Mouse (Mus musculus): Measurements from ENCODE around the gene Tmem220. TPM values are rescaled to one million over a fixed set of nuclear protein-coding genes. Genes with fewer than 3 reads are reported as not detected.

Gene Tmem220
- total and polyA plus RNA-seq, 3 experiments, result 0.30 to 1.6 (median 0.36) TPM

GRCm38 (mm10) chr11:67052321-67052952 lies 27.5 kb downstream of the Tmem220 start, which contains the start of the genes Adprm and Sco1 (continued):
- TF ChIP-seq UBTF (IDR thresholded peaks at IDR 0.05; ENCODE audit: low read depth, low read length), result peak; percentile 85
- TF ChIP-seq MXI1 (IDR thresholded peaks at IDR 0.05; ENCODE audit: low read depth, low read length), result peak; percentile 99
- TF ChIP-seq RCOR1 (conservative IDR thresholded peaks at IDR 0.05; ENCODE audit: low read depth, low read length), result no peak; the same call in 1 of the 2 replicates
- TF ChIP-seq CHD2 (IDR thresholded peaks at IDR 0.05; ENCODE audit: low read length), result no peak
- TF ChIP-seq POLR2A (IDR thresholded peaks at IDR 0.05; ENCODE audit: low read depth, low read length), result peak; percentile 96
- no peak for TF ChIP-seq USF1 (IDR thresholded peaks at IDR 0.05; ENCODE audit: low read depth, low read length)
- peak; percentile 95 for TF ChIP-seq ZMIZ1 (IDR thresholded peaks at IDR 0.05; ENCODE audit: low read depth, low read length)
- TF ChIP-seq MEF2A (IDR thresholded peaks at IDR 0.05; ENCODE audit: borderline replicate concordance, low read depth, low read length), result peak; percentile 56; the same call in 1 of the 2 replicates
- TF ChIP-seq ETS1 (conservative IDR thresholded peaks at IDR 0.05; ENCODE audit: low read depth, low read length), result peak; percentile 26; the same call in 1 of the 2 replicates
- TF ChIP-seq MAX (IDR thresholded peaks at IDR 0.05; ENCODE audit: low read length), result peak; percentile 88
- no peak for TF ChIP-seq ZKSCAN1 (IDR thresholded peaks at IDR 0.05; ENCODE audit: borderline replicate concordance, low read depth, low read length)
- peak; percentile 54; the same call in 1 of the 2 replicates for TF ChIP-seq TBP (conservative IDR thresholded peaks at IDR 0.05; ENCODE audit: low read depth, low read length)
- TF ChIP-seq ZNF384 (IDR thresholded peaks at IDR 0.05; ENCODE audit: low read depth, low read length), result no peak
- no peak for TF ChIP-seq JUN (IDR thresholded peaks at IDR 0.05; ENCODE audit: insufficient read depth, low read depth, low read length)
- TF ChIP-seq CHD1 (IDR thresholded peaks at IDR 0.05; ENCODE audit: low read depth, low read length), result no peak

DNA sequence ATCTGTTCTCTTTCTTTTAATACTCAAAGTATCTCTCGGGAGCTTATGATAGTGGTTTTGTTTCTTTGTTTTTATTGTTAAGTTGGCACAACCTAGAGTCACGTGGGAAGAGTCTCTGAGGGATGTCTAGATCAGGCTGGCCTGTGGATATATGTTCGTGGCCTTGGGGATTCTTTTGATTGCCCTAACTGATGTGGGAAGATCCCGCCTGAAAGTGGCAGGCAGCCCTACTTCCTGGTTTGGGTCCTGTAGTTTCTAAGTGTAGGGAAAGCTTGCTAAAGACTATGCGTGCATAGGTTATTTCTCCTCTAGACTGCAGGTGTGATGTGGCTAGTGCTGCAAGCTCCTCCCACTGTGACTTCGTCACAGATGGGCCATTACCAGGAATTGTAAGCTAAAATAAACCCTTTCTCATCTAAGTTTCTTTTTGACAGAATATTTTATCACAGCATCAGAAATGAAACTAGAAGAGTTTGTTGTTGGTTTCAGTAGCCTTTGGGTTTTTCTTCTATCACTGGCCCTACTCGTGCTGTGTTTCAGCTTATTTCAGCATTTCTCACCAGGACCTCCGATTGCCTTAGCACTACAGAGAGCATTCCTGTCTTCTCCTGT lies 29.9 kb downstream of the Tmem220 start:
- H3K27ac ChIP-seq (ENCODE audit: insufficient read depth, low read depth), result 0 out of 2 replicates have a peak overlapping the region, but pooled peaks have one; percentile 8
- peaks cover 40 to 68% of the 10 kb centered on the region in 2 experiments for H3K36me3 ChIP-seq (replicated peaks in 1 of 2; ENCODE audit: control insufficient read depth in 1 of 2, insufficient read depth in 1 of 2, low read length in 1 of 2)
- H3K9ac ChIP-seq (ENCODE audit: insufficient read depth, low read depth), result no peak overlapping the region; the same call in 1 of the 2 replicates
- DNase-seq (ENCODE audit: extremely low read depth), result peak; percentile 23
- peaks cover 29% of the 10 kb centered on the region for H3K79me2 ChIP-seq (replicated peaks; ENCODE audit: control insufficient read depth, extremely low read depth, insufficient read depth, poor library complexity, severe bottlenecking)
- TF ChIP-seq GABPA (IDR thresholded peaks at IDR 0.05; ENCODE audit: insufficient replicate concordance, low read depth, low read length) (no peak), SMC3 (IDR thresholded peaks at IDR 0.05; ENCODE audit: low read depth, low read length) (no peak), IRF4 (IDR thresholded peaks at IDR 0.05; ENCODE audit: low read depth, low read length) (peak; percentile 50; the same call in 1 of the 2 replicates), CHD1 (IDR thresholded peaks at IDR 0.05; ENCODE audit: low read depth, low read length) (no peak), EP300 (IDR thresholded peaks at IDR 0.05; ENCODE audit: low read length) (0 out of 2 replicates have a peak, but pooled peaks have one; percentile 41), ETS1 (conservative IDR thresholded peaks at IDR 0.05; ENCODE audit: low read depth, low read length) (0 out of 2 replicates have a peak, but pooled peaks have one; percentile 26), ELF1 (IDR thresholded peaks at IDR 0.05; ENCODE audit: low read depth, low read length) (peak; percentile 65), ZNF384 (IDR thresholded peaks at IDR 0.05; ENCODE audit: low read depth, low read length) (no peak), SIN3A (IDR thresholded peaks at IDR 0.05; ENCODE audit: low read length) (no peak; the same call in 1 of the 2 replicates), JUND (conservative IDR thresholded peaks at IDR 0.05; ENCODE audit: low read depth, low read length) (no peak), TCF12 (IDR thresholded peaks at IDR 0.05; ENCODE audit: low read depth, low read length) (no peak), NELFE (IDR thresholded peaks at IDR 0.05; ENCODE audit: low read depth, low read length) (no peak), HCFC1 (IDR thresholded peaks at IDR 0.05; ENCODE audit: low read depth, low read length) (no peak), CTCF (conservative IDR thresholded peaks at IDR 0.05 in 1 of 2, IDR thresholded peaks at IDR 0.05 in 1 of 2; ENCODE audit: low read depth in 2 of 2, low read length in 2 of 2) (no peak), CHD2 (IDR thresholded peaks at IDR 0.05; ENCODE audit: low read length) (no peak), JUN (IDR thresholded peaks at IDR 0.05; ENCODE audit: insufficient read depth, low read depth, low read length) (no peak), MEF2A (IDR thresholded peaks at IDR 0.05; ENCODE audit: borderline replicate concordance, low read depth, low read length) (peak; percentile 70; the same call in 1 of the 2 replicates), MAFK (IDR thresholded peaks at IDR 0.05; ENCODE audit: insufficient replicate concordance, low read length) (0 out of 2 replicates have a peak, but pooled peaks have one; percentile 34), ZKSCAN1 (IDR thresholded peaks at IDR 0.05; ENCODE audit: borderline replicate concordance, low read depth, low read length) (no peak)
- peak overlapping the region; percentile 99; the same call in 1 of the 2 replicates for H3K4me2 ChIP-seq (ENCODE audit: insufficient read depth, low read depth, poor library complexity, severe bottlenecking)
- in situ Hi-C loops (cut with MboI; ENCODE audit: low pct_ligation_motif_present, low pct_unique_long_range_greater_than_20kb, low sequenced_read_pairs), result no loop called here
- H3K27me3 ChIP-seq (replicated peaks), result no peaks in the 10 kb centered on the region
- dilution Hi-C loops (cut with MboI; ENCODE audit: extremely low pct_ligation_motif_present, extremely low pct_unique_long_range_greater_than_20kb, low sequenced_read_pairs), result no loop called here
- H3K9me3 ChIP-seq (replicated peaks; ENCODE audit: low read length), result no peaks in the 10 kb centered on the region
- peaks cover 3 to 41% of the 10 kb centered on the region in 2 experiments for H3K4me1 ChIP-seq (ENCODE audit: control insufficient read depth in 1 of 2, insufficient read depth in 2 of 2)
- no peak overlapping the region for H3K4me3 ChIP-seq (replicated peaks in 1 of 3; ENCODE audit: low read depth in 2 of 3, low read length in 2 of 3, poor library complexity in 1 of 3)

Data from CH12.LX (cell line).